Mouse (Mus musculus) kidney, embryonic 14.5 days (tissue): ENCODE data around the gene Cdk4. TPM values are rescaled to one million over a fixed set of nuclear protein-coding genes. Genes with fewer than 3 reads are reported as not detected.
"Not testable (repeated sequence)": the region's sequence is repeated elsewhere in the genome, so short reads cannot be mapped to it uniquely, and the experiment has no call there.

ENCODE experiments used
- ATAC-seq: fragments of 200-750 bp; cut with Nextera tagmentation; 2 replicates; pipeline ENCODE4 v1.8.0; 2017; ENCODE audit warnings: moderate number of reproducible peaks, mild to moderate bottlenecking, moderate TSS enrichment, moderate library complexity; ENCODE audit not compliant: low FRiP score, low TSS enrichment
- H3K27ac ChIP-seq: fragments of 300-500 bp; sonication (generic); 2 replicates; pipeline ENCODE4 v1.5.1; 2014; ENCODE audit warnings: low read depth, mild to moderate bottlenecking, low read length, moderate library complexity, mixed read lengths
- H3K27me3 ChIP-seq: fragments of 300-500 bp; sonication (generic); 2 replicates; pipeline ENCODE4 v1.6.1; 2014; ENCODE audit warnings: mild to moderate bottlenecking, low read length; ENCODE audit not compliant: control insufficient read depth, insufficient read depth
- H3K36me3 ChIP-seq: fragments of 300-500 bp; sonication (generic); 2 replicates; pipeline ENCODE4 v1.6.1; 2014; ENCODE audit warnings: low read length, mixed read lengths; ENCODE audit not compliant: control insufficient read depth, insufficient read depth
- H3K4me1 ChIP-seq: fragments of 300-500 bp; sonication (generic); 2 replicates; pipeline ENCODE4 v1.6.1; 2014; ENCODE audit warnings: low read length, mixed read lengths; ENCODE audit not compliant: control insufficient read depth, insufficient read depth
- H3K4me2 ChIP-seq: fragments of 300-500 bp; sonication (generic); replicated peaks from 2 replicates; pipeline ENCODE4 v1.6.1; 2014; ENCODE audit warnings: low read depth, mild to moderate bottlenecking, low read length
- H3K4me3 ChIP-seq: fragments of 300-500 bp; sonication (generic); 2 replicates; pipeline ENCODE4 v1.5.1; 2014; ENCODE audit warnings: mild to moderate bottlenecking, low read length
- H3K9ac ChIP-seq: fragments of 300-500 bp; sonication (generic); 2 replicates; pipeline ENCODE4 v1.6.1; 2014; ENCODE audit warnings: low read depth, mild to moderate bottlenecking, low read length, moderate library complexity
- H3K9me3 ChIP-seq: fragments of 300-500 bp; sonication (generic); 2 replicates; pipeline ENCODE4 v1.6.1; 2016; ENCODE audit warnings: low read length; ENCODE audit not compliant: control insufficient read depth
- whole genome bisulfite sequencing: fragments of 180-500 bp; shearing (Covaris S2); extraction: QIAGEN DNeasy Blood & Tissue Kit; methylation state at CpG from one replicate; pipeline ENCODE4 v1.1.7; 2014; 5-methylcytosine and 5-hydroxymethylcytosine counted together
- polyA plus RNA-seq: library from polyadenylated mRNA; unstranded; fragments of >200 nt; fragmentation: Nextera tagmentation; extraction: Ambion mirVana; gene quantifications from 2 replicates; pipeline ENCODE4 v1.2.1, GENCODE M21; 2014

Cdk4 gene
- polyA plus RNA-seq, 1 experiment from 2014 or later = 2,221 TPM

DNA sequence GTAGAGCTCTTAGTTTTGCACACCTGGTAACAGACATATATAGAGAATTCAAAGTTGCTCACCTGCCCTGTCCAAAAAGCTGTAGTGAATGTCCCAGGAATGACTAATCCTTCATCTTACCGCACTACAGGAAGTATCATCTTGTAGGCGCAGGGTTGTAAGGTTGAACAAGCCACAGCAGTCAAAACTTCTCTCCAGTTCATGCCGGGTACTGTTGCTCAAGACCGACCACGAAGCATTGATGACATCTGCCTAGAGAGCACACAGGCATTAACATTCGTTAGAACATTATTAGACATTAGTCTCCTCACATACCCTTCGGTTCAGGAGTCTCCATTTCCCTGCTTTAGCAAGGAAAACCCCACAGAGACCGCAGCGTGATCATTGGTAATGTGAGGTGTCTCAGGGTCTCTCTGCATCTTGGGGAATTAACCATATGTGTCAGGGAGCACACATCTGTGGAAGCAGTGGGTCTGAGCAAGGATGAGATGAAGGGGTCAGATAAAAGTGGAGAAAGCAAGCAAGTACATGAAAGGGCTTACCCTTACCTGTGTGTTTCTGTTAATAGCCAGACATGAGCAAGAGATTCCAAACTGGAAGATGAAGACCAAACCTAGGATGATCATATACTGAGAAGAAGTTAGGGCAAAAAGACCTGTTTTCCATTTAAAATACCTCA lies 5.2 kb downstream of the Cdk4 start:
- Histone ChIP-seq H3K4me2 (peak overlapping the region; percentile 92), H3K9me3 (no peaks in the 10 kb centered on the region), H3K9ac (peak overlapping the region; percentile 77; the same call in 1 of the 2 replicates), H3K36me3 (peaks cover 43% of the 10 kb centered on the region), H3K27ac (no peak overlapping the region), H3K27me3 (no peaks in the 10 kb centered on the region), H3K4me3 (peak overlapping the region; percentile 69), H3K4me1 (peaks cover 13% of the 10 kb centered on the region)
- ATAC-seq = no peak
- 78% methylated on average over 9 of the region's 9 CpGs for WGBS

DNA sequence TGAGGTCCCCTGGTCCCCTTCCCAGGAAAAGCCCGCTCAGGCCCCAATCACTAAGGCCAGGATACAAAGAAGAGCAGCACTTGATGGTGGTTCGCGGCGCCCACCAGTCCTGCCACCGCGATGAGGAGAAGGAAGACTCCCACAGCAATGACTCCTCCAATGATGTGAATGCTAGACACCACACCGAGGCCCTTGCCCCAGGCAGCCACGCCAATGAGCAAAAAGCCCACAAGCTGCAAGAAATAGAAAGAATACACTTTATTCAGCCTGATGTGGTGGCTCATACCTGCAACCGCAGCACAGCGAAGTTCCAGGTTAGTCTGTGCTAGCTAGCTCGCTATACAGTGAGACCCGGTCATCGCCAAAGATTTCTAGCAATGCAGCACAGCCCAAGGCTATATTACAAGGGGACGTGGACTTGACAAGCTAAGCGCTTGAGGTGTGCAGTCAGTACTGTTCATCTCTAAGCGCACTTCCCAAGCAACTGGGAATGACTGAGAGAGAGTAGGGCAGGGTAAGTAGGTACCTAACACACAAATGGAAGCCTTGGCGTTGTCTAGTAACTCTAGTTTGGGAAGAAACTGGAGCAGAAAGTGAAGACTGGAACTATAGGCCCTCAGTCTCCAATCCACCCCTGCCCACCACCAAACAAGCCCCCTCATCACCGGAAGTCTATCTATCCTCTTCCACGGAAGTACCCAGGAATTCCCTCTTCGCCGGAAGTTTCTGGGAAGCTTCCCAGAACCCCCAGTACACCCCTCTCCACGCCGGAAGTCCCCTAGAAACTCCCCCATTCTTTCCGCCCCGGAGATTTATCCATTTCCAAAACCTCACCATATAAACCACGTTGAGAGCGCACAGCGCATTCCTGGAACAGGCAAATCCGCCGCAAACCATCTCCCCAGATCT lies 6.2 kb downstream of the Cdk4 start:
- 5% methylated on average over 30 of the region's 30 CpGs for WGBS
- H3K9ac ChIP-seq = peak overlapping the region; percentile 77
- ATAC-seq = peak; percentile 61

DNA sequence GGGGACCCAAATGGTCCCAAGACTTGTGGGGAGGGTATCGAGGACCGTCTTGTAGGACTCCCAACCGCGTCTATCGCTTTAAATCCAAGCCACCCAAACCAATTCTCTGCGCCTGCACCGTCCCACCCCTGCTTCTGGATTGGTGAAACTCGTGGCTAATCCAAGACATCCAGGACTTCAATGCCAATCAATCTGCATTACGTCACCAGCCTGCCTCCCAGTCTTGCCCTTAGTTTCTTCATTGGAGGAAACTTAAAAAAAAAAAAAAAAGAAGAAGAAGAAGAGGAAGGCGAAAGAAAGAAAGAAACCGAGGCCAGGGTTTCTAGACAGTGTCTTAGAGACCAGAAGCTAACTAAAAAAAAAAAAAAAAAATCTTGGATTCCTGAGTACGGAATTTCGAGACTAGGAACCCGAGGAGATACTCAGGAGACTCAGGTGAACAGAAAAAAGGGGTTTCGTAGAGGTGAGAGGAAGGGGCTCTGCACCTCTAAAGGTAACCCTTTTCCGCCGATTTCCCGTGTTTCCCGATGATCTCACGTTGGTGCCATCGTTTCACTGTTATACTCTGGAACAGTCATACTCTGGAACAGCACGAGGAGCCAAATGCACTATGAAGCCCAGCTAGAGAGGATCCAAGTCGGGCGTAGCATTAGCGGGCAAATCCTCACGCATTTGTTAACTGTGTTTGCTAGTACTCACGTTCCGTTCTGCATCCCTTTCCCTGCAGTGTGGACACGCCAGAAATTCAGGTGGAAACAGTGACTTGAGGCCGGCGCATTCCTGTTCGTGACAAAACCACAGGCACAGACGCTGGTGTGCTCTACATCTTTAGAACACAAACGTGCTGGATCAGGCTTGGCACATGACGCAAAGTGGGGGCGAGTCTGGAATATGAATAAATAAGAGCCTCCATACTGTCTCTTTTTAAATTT lies 7.1 kb downstream of the Cdk4 start, which contains the start of gene Tspan31:
Gene Tspan31, minus strand, starts transcription at position 75 of the 932 bp plus-strand sequence.
- Histone ChIP-seq H3K4me2 (peak within 1 kb of the TSS; percentile 92), H3K4me1 (peaks cover 13% of the 10 kb centered on the region), H3K27ac (peak within 1 kb of the TSS; percentile 90), H3K9ac (peak within 1 kb of the TSS; percentile 77), H3K4me3 (peak within 1 kb of the TSS; percentile 69), H3K9me3 (no peaks in the 10 kb centered on the region), H3K36me3 (peaks cover 33% of the 10 kb centered on the region), H3K27me3 (no peaks in the 10 kb centered on the region; the same call in 1 of the 2 replicates)
- WGBS = 2% methylated on average over 36 of the region's 36 CpGs
- peak; percentile 90 for ATAC-seq

More for the DNA sequence above, 6.2 kb downstream of the Cdk4 start:
- Histone ChIP-seq H3K9me3 (no peaks in the 10 kb centered on the region), H3K36me3 (peaks cover 43% of the 10 kb centered on the region), H3K4me3 (peak overlapping the region; percentile 69), H3K4me1 (peaks cover 13% of the 10 kb centered on the region), H3K27ac (peak overlapping the region; percentile 90), H3K27me3 (no peaks in the 10 kb centered on the region), H3K4me2 (peak overlapping the region; percentile 92)

DNA sequence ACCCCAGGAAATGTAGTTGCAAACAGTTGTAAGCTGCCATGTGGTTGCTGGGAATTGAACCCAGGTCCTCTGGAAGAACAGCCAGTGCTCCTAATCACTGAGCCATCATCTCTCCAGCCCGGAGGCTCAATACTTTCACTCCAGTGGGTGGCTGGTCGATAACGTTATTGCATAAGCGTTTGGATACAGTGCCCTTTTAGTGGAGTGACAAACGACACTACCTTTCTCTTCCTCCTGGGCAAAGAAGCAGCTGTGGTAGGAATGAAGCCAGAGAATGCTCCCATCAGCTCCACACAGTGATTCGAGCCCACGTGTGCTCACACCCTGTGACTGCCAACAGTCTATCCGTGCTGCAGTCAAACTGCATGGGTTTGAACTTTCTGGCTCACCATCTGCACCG lies 7.9 kb downstream of the Cdk4 start:
- Histone ChIP-seq H3K4me2 (peak overlapping the region; percentile 92), H3K27ac (no peak overlapping the region), H3K4me1 (peaks cover 13% of the 10 kb centered on the region), H3K36me3 (peaks cover 26% of the 10 kb centered on the region), H3K4me3 (peak overlapping the region; percentile 69), H3K9me3 (no peaks in the 10 kb centered on the region), H3K27me3 (peaks cover 4% of the 10 kb centered on the region), H3K9ac (peak overlapping the region; percentile 77; the same call in 1 of the 2 replicates)
- 79% methylated on average over 9 of the region's 9 CpGs for WGBS
- ATAC-seq = no peak

DNA sequence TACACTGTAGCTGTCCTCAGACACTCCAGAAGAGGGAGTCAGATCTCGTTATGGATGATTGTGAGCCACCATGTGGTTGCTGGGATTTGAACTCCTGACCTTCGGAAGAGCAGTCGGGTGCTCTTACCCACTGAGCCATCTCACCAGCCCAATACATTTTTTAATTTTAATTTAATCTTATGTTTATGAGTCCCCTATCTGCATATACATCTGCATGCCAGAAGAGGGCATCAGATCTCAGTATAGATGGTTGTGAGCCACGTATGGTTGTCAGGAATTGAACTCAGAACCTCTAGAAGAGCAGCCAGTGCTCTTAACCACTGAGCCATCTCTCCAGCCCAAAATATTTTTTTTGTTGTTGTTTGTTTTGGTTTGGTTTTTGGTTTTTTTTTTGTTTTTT lies 8.9 kb downstream of the Cdk4 start:
- ATAC-seq = not testable (repeated sequence)

DNA sequence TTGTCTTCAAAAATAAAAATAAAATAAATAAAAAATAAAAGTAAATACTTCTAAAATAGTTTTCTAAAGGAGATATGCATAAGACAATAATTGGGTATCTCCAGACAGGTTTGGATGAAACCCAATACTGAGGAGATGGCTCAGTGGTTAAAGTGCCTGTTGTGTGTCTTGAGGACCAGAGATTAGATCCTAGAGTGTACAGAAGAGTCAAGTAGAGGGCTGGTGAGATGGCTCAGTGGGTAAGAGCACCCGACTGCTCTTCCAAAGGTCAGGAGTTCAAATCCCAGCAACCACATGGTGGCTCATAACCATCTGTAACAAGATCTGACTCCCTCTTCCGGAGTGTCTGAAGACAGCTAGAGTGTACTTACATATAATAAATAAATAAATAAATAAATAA lies 9.6 kb downstream of the Cdk4 start:
- 74% methylated on average over 2 of the region's 2 CpGs for WGBS
- not testable (repeated sequence) for H3K9me3 ChIP-seq

More for the DNA sequence above, 8.9 kb downstream of the Cdk4 start:
- not testable (repeated sequence) for H3K9me3 ChIP-seq, H3K9ac ChIP-seq, H3K4me3 ChIP-seq, H3K27ac ChIP-seq, H3K4me2 ChIP-seq
- Histone ChIP-seq H3K4me1 (peaks cover 13% of the 10 kb centered on the region), H3K27me3 (peaks cover 15% of the 10 kb centered on the region), H3K36me3 (peaks cover 15% of the 10 kb centered on the region)
- WGBS = 92% methylated on average over 4 of the region's 4 CpGs

DNA sequence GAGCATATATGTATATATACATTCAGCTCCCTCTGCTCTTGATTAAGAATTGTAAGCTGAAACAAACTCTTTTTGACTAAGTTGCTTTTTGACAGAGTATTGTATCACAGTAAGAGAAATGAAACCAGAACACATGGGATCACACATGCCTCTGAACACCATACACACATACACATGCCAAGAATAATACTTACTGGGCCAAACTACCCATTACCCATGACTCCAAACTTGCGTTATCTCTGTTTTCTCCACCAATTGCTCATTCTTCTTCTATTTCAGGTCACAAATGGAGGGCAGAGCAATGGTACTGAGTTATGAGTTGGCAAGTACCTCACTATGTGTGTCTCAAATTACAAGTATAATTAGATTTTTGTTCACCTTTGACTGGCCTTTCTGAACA lies 10.6 kb downstream of the Cdk4 start:
- H3K27ac ChIP-seq = no peak overlapping the region

More for the DNA sequence above, 9.6 kb downstream of the Cdk4 start:
- H3K4me1 ChIP-seq = peaks cover 13% of the 10 kb centered on the region
- ATAC-seq, H3K9ac ChIP-seq, H3K4me3 ChIP-seq, H3K27ac ChIP-seq, H3K4me2 ChIP-seq, H3K36me3 ChIP-seq: not testable (repeated sequence)
- peaks cover 21% of the 10 kb centered on the region for H3K27me3 ChIP-seq

DNA sequence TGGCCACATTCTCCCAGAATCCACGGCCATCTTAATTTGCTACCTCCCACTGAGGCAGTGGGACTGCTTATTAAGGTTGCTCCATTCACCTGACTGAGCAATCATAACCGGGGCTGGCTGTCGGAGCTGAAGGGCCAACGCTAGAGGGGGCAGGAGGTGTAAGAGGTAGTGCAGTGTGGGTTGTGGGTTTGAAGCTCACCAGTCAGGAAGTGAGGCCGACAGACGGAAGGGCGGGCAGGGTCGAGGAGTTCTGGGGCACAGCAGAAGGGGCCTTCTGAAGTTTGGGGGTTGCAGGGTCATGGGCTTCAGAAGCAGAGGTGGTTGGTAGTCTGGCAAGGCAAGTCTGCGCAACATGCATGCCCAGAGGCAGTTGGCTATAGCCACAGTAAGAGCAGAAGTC lies 11.7 kb downstream of the Cdk4 start, which contains the start of gene Agap2:
Gene Agap2, plus strand, starts transcription at position 205 of the 400 bp plus-strand sequence.
- no peak within 1 kb of the TSS for H3K4me3 ChIP-seq

More for the DNA sequence above, 10.6 kb downstream of the Cdk4 start:
- WGBS = 97% methylated on average over 1 of the region's 1 CpGs
- peaks cover 12% of the 10 kb centered on the region for H3K4me1 ChIP-seq
- no peak for ATAC-seq
- no peak overlapping the region for H3K9ac ChIP-seq
- H3K4me3 ChIP-seq = no peak overlapping the region
- peaks cover 31% of the 10 kb centered on the region for H3K27me3 ChIP-seq
- H3K9me3 ChIP-seq = no peaks in the 10 kb centered on the region
- H3K4me2 ChIP-seq = no peak overlapping the region
- no peaks in the 10 kb centered on the region for H3K36me3 ChIP-seq

More for the DNA sequence above, 11.7 kb downstream of the Cdk4 start, which contains the start of gene Agap2:
- H3K9me3 ChIP-seq = no peaks in the 10 kb centered on the region
- H3K36me3 ChIP-seq = no peaks in the 10 kb centered on the region
- WGBS = 56% methylated on average over 9 of the region's 9 CpGs
- H3K4me2 ChIP-seq = no peak within 1 kb of the TSS
- H3K27me3 ChIP-seq = peaks cover 42% of the 10 kb centered on the region
- peaks cover 20% of the 10 kb centered on the region for H3K4me1 ChIP-seq
- no peak for ATAC-seq
- no peak within 1 kb of the TSS for H3K27ac ChIP-seq
- H3K9ac ChIP-seq = no peak within 1 kb of the TSS
